Mouse (Mus musculus) cerebellum, adult 9-10 months (tissue): ENCODE measurements at regions not wholly inside any gene's neighbourhood (a gene's known extent, or its start where the extent isn't known, plus 50 kb on each side); places are given as distances from the start of the nearest gene placed in this dataset.

Experiments
- DNase-seq: peaks from one replicate; pipeline ENCODE4 v3.0.0; 2022

DNA sequence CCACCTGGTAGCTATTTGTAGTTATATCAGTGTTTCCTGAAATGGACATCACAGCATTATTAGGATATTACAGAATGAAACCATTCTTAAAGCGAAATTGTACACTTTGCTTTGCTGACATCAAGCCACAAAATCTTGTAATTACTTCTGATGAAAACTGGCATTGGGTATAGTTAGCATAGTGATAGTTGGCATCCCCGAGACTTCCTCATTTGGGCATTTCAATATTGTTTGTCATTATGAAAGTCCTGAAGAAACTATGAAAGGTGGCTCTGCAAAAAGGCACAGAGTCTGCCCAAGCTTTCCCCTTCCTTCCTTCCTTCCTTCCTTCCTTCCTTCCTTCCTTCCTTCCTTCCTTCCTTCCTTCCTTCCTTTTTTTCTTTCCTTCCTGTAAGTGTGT lies 217.5 kb upstream of the Fggy start:
- no peak for DNase-seq

DNA sequence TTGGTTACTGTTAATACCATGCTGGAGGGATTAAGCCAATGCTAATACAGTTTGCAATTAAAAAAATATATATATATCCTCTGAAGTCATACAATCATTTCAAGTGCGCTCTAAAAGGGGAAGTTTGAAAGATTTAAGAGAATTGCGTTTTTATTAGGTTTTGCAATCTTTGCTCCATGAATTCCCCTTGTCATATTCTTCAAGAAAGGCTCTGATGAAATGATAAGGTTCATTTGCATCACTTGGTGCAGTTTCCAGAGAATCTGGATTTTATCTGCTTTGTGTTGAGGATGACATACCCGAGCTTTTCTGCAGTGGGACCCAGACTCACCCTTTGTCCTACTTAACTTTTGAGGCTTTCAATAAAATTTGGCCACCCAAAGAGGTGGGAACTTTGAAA lies 216.4 kb upstream of the Fggy start:
- no peak for DNase-seq

DNA sequence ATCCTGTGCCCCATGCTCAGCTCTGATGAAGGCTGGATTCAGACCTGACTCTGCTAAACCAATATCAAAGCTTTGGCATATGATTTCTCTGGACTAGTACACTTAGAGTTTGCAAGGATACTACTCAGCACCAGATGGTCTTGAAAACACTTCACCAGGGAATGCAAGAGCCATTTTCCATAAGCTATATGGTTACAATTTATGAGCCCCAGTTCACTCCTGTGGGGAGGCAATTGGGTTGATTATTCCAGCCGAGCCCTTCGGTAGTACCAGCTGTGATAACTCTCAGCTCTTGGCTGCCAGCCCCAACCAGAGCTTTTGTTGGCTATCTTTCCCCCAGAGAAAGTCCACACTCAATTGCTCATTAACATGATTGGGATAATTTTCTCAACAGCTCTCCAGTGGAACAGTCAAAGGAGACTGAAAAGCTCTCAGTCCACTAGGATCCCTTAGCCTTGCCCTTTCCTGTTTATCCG lies 210.5 kb upstream of the Fggy start:
- peak; percentile 8 for DNase-seq

DNA sequence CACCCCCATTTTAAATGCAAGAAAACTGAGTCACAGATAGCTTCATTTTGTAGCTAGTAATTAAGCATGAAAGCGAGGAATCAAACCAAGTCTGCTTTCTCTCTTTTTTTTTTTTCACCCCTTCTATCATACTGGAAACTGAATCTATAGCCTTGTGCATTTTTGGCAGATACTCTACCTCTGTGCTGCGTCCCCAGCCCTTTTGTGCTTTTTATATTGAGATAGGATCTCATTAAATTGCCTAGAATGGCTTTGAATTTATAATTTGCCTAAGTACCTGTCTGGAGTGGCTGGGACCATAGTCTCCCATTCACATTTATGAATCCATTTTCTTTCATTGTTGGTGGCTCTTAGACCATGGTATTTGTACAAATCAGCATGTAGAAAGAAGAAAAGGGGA lies 209.9 kb upstream of the Fggy start:
- DNase-seq: no peak

DNA sequence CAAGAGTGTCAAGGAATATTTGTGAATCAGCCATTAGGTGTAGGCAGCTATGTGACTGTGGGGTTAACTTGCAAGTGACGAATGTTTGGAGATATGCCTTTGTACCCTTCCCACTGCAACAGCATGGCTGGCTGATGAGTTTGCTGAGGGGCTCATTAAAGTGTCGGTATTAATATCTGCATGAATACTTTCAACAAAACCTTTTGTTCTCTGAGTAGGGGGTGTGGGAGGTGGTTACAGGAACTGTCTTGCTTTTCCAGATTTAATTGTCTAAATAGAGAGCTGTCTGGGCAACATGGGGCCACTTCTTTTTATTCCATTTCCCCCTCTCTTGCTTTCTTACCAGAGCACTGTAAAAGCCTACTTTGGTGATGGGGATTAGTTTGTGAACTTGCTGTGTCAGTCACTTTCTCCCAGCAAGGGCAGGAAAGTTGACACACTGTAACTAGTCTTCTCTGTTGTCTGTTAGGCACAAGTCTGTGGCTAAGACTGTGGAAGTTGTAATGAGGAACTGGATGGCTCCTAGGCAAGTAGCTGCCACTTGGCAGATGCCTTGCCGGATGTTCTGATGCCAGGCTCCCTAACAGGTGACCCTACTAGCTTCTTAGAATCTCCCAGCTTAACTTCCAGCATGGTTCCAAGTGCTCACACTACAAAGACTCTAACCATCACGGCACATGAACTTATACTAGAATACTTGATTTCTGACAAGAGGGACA lies 208.7 kb upstream of the Fggy start:
- no peak for DNase-seq

DNA sequence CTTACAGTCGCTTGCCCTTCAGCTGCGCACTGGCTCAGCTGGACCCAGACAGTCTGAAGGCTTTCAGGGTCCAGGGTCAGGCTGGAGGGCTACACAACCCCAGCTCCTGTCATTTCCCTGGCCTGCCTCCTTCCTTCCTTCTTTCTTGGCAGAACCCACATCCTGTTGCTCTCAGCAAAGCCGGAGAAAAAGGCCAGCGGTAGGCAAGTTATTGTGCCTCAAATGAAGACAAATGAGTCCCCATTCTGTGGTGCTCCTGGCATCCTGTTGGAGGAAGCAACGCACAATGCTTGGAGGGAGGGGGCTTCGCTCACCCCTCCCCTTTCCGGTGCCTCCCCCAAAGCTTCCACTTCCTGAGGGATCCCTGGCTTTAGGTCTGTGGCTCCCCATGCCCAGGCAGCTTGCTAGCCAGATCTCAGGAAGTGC lies 203.4 kb upstream of the Fggy start:
- DNase-seq: no peak

DNA sequence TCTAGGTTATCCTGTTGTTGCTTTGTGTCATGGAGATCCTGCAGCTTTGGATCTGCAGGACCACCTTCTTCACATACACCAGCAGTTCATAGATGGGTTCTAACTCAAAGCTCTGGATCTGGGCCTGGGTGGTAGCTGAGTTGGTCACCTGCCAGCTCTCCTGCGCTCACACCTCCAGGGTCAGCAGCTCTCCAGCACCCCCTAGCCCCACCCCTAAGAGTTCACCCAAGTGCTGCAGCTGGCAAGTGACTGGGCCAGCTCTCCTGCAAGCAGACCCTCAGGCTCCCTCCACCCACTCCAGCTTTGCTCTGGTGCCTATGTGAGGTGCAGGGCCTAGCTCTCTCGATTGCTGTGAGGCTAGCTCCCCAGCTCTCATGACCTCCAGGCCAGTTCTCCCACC lies 198.6 kb upstream of the Fggy start:
- DNase-seq: no peak

DNA sequence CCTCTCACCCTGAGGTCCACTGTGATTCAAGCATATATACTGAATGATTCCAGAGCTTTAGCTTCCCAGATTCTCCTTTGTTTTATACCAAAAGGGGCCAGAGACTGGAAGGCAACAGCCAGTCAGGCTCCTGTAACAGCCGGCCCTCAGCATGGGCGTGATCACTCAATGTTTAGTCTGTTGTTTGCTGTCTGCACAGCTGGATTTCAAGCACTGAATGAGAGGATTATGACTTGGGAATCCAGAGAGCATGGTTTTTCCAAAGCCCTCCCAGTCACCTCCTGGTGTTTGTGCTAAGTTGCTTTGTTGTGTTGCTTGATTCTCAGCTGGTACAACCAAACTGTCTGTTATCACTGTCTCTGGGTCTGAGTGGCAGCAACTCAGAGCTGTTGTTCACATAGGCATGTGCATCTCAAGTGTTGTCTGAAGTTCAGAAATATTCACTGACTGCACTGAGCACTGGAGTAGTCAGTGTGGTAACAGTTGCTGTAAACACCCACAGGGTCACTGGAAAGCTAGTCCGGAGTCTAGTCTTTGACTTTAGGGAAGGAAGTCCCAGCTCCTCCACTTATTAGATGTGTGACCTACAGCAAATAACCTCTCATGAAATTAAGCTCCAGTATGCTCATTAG lies 196.9 kb upstream of the Fggy start:
- no peak for DNase-seq

DNA sequence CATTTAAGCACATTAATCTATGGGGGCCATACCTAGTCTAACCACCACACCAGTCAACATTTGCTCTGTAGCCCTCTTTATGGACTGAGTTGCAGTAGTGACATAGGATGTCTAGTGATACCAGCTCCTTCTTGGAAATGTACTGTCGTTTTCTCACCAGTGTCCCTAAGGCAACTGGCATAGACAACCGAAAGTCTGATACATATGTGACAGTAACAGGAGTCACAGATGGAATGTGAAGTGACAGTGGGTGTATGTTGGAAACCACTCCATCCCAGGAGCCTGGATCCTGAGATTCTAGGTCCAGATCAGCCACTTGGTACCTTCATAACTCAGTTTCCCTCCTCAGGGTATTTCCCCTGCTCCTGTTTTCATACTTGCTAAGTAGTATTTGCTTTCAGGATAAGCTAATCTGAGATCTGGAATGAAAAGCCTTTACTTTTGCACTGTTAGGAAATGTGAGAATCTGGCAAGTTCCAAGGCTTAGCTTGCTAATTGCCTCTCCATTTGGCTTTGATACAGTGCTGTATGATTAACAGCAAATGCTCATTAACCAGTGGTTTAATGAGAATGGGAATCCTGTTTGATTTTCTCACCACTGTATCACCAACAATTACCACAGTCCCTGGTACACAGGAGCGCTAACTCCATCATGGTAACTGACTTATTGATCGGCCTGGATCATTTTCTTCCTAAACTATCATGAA lies 192.8 kb upstream of the Fggy start:
- DNase-seq: no peak

DNA sequence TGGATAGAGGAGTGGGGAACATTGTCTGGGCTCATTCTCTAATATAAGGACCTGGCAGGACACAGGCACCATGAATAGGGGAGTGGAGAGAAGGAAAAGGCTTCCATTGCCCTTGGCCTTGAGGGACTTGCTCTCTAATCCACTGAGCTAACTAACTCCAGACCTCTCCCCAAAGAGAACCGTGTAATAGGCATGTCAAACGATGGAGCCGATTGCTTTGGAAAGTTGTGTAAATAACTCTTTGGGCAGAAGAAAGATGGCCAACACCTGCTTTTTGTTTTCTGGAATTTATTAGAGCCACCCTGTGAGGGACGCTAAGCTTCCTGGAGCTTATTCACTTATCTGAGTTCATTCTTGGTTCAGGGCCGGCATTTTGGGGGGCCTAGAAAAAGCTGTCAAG lies 180.9 kb upstream of the Fggy start:
- no peak for DNase-seq

DNA sequence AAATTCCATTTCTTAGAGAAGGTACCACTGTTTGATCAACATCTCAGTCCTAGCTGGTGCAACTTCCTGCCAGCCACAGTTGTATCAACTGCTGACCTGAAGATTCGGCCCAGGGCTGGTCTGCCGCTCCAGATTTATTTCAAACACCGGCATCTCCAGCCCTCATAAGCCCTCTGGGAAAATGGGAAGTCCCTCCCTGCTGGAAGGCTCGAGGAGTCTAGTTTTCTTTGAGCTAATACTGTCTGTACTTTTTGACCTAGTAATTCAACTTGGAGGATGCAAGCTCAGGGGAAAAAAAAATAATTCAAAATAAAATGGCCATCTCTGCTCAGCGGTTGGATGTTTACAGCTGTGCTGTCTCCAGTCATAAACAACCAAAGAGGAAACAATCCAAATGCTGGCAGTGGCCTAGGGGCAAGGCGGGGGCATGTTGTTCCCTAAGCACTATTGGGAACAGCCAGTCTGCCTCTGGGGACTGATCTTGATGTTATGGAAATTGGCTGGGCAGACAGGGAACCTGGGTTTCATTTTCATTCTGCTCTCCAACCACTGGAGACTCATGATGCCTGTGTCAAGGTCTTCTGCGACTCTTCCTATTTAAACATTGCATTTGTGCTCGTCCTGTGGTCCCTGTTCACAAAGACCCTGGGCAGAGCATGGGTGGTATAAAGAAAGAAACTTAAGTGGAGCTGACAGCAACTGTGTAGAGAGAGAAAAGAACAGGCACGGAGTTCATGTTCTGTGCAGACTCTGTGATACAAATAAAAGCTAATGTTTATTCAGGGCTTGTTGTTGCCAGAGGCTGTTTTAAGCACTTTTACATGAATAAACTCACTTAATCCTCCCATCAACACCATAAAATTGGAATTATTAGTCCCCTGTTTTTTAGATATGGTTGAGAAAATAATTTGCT lies 179.8 kb upstream of the Fggy start:
- DNase-seq: no peak

DNA sequence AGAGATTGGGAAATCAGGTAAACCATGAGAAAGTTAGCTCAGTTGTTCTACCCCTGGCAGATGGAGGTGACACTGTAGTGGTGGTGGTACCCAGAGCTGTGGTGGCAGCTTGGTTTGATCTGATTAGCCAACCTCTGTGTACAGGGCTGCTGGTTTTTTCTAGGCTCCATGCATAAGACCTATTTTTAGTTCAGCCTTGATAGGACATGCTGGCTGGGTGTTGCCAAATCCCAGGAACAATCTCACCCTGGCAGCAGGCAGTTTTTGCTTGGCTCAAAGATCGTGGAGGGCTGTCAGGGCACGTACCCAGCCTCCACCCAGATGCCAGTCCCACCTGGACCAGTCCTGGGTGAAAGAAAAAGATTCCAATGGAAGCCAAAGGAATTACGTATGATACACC lies 178.7 kb upstream of the Fggy start:
- DNase-seq: no peak

DNA sequence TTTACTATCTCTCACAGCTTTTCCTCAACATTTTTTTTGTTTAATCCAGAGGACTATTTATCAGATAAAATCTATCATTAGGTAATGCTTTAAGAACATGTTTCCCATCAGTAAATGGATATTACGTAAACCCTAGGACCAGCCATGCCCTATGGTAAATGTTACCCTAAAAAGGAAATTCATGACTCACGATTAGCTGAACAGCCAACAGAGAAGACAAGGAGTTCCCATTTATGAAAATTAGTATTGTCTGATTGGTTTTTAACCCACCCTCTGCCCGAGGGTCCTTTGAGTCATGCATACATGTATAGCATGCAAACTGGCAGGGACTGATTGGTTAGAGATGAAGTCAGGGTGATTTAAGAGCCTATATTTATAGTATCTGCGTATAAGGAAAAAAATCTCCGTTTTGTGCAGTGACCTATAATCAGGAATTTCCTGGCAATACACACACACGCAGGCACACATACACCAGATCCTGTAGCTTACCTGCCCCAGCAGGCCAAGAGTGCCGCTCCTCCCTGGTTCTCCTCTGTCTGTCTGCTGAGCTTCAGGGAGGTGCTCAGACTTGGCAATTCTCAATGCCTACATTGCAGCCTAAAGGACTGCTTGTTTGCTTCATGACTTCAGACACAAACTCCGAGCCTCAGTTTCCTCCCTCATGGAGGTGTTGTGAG lies 174.0 kb upstream of the Fggy start:
- DNase-seq: no peak

DNA sequence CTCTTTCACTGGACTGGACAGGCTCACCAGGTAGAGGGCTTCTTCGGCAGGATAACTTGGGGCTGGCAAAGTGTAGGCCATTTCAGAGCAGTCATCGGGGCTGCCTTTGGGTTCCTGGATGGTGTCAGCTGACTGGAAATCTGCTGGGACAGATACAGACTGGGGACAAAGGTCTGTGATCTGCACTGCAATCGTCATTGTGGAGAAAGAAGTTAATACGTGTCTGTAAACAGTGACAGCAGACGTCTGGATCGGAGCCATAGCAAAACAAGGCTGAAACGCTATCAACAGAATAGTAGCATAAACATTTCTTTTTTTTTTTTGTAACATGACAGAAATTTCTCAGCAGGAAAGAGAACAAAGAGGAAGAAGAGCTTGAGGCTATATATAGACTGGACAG lies 171.8 kb upstream of the Fggy start:
- no peak for DNase-seq

DNA sequence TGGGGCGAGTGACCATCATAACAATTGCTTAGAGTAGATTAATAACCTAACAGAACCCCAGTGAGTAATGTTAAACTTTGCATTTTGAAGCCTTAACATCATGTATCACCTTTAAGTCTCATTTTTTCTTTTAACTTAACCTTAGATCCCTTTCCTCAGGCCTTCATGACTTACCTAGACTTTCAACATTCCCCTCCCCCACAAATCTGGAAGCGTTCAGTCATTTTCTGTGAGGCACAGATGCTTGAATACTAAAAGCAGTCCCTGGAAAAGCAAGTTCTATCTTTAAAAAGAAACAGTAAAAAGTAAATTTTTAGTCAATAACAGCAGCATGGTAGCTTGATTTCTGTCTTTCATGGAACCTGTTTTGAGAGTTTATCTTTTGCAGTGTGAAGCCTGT lies 171.3 kb upstream of the Fggy start:
- no peak for DNase-seq

DNA sequence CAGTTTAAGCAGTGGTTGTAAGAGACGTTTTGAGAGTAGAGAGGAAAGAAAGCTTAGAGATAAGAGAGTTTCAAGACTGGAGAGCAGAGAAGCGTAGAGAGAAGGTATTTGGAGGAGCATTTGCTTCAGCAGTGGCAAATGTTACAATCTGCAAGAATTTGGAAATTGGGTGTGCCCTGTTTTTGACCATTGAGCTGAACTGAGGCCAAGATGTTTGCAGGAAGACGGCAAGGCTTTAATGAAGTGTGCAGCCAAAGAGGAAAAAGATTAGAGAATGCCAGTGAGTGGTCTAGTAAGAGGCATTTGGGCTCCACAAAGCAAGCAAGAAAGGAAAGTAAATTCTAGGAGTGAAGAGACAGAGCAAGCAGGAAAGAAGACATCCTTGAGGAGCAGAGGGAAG lies 168.8 kb upstream of the Fggy start:
- DNase-seq: no peak

DNA sequence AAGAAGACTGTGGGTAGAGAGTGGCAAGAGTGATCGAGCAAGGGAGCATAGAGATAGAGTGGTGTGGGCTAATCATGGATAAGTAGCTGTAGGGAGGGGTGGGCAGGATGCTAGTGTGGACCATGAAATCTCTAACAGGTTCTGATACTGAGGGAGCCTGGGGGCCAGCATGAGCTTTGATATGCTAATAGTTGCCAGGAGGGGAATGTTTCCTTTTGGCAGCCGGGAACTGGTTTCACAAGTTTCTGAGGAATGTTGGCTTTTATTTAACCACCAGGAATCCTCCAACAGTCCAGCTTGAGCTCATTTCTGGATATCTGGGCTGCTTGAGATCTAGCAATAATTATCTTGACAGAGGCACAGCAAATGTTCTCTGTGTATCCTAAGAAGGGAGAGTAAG lies 167.7 kb upstream of the Fggy start:
- no peak for DNase-seq

DNA sequence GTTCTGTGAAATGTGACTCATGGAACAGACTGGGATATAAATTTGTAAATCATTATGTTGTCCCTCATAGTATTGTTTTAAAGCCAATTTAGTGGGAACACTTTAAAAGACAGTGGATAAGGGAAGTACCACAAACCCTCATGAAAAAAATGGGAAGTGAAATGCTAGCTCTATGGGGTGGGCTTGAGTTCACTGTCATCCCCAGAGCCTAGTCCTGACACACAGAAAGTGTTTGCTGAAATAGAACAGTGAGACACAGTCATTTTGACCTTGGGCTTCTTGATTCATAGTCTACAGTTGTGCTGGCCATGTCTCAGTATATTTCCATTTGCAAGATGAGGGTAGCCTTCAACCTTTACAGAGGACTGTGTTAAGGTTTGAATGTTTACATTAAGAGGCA lies 166.8 kb upstream of the Fggy start:
- no peak for DNase-seq

DNA sequence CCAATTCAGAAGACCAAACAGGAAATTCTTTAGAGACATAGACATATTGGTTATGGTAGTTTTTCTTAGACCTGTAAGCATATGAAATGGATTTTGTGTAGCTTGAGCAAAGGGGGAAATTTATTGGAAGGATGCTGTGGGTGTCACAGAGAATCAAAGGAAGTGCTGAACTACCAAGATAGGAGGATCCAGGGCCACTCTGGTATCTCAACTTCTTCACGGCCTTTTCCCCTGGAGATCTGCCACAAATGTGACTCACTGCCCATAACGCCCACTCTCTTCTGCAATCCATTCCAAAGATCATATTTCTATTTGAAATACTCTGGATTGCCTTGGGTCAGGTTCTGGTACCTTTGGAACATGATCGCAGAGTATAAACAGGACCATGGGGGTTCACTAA lies 161.6 kb upstream of the Fggy start:
- no peak for DNase-seq

DNA sequence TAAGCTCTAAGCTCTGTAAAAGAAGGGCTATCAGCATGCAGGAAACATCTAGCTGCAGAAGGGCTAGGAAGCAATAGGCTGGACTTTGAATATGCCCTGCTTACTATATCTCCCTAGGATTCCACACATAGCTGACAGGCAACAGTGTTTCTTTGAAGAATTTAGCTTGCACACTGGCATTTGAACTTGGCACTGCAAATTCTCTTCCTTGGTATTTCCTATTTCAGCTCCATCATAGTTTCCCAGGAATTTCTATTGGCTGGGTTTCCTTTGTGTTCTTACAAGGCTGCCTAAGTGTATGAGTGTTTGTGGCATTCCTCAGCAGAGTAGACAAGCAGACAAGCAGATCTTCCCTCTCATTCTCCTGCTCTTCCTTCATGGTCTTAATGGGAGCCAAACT lies 159.0 kb upstream of the Fggy start:
- no peak for DNase-seq

DNA sequence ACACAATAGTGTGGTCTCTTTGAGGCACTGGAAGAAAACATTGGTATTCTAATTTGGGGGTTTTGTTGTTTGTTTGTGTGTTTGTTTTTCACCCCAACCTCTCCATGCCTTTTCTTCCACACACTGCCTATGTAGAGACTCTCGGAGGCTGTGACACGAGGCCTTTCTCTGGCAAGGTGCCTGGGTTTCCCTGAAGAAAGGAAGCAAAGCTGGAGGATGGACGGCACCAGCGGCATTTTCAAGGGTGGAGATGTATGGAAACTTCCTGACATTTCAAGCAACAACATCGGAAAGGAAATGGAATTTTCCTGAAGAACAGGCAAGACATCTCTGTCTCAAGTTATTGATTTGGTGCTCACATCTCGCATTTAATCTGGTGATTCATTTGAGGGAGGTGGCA lies 155.0 kb upstream of the Fggy start:
- no peak for DNase-seq

DNA sequence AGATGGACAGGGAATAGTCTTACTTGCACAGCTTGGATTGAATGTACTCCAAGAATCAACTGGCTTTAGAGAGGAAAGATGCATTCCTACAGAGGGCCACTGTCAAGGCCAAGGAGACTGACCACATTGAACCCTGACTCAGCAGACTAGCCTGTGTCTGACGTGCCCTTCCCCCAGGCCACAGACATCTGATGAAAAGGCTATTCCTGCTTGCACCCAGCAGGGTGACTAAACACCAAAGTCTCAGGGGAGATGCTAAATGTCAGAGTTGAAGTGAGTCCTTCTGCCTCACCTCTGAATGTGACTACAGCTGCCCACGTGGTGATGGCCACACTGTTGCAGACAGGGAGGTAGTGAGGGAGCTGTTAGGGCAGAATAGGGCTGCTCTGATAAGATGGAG lies 140.2 kb upstream of the Fggy start:
- no peak for DNase-seq

DNA sequence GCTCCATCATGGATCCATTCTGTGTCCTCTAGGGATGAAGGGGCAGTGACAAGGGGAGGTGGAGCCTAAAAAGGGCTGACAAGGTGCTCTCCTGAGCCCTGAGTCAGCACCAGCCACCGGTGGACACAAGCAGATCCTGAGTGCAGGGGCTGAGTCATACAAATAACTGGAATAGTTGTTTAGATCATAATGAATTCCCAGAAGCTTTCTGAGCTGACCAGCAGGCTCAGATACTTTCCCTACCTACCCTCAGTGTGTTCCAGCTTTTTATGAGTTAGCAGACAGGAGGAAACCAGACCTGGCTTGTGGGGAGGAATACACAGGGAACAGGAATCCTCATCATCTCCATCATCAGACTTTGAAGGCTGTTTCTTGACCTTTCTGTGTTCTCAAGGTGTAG lies 130.7 kb upstream of the Fggy start:
- no peak for DNase-seq
